Mouse (Mus musculus) limb, embryonic 12.5 days (tissue): ENCODE results near the gene Atg9b. TPM values are rescaled to one million over a fixed set of nuclear protein-coding genes. Genes with fewer than 3 reads are reported as not detected.
A peak's percentile ranks its signal among the peaks of the same experiment; 100 is the strongest.

Experiments used
- ATAC-seq: fragments of 200-750 bp; cut with Nextera tagmentation; 2 replicates; pipeline ENCODE4 v1.8.0; 2017; ENCODE audit warnings: low read depth, moderate TSS enrichment; ENCODE audit not compliant: insufficient number of reproducible peaks, insufficient read depth, low FRiP score, low TSS enrichment
- H3K27ac ChIP-seq: fragments of 300-500 bp; sonication (generic); 2 replicates; pipeline ENCODE4 v1.5.1; 2016; ENCODE audit warnings: mild to moderate bottlenecking, moderate library complexity
- H3K27me3 ChIP-seq: fragments of 300-500 bp; sonication (generic); 2 replicates; pipeline ENCODE4 v1.6.1; 2016; ENCODE audit warnings: mild to moderate bottlenecking, moderate library complexity
- H3K36me3 ChIP-seq: fragments of 300-500 bp; sonication (generic); 2 replicates; pipeline ENCODE4 v1.6.1; 2016; ENCODE audit warnings: mild to moderate bottlenecking, moderate library complexity
- H3K4me1 ChIP-seq: fragments of 300-500 bp; sonication (generic); replicated peaks from 2 replicates; pipeline ENCODE4 v1.6.1; 2016
- H3K4me2 ChIP-seq: fragments of 300-500 bp; sonication (generic); 2 replicates; pipeline ENCODE4 v1.6.1; 2016; ENCODE audit warnings: mild to moderate bottlenecking, moderate library complexity
- H3K4me3 ChIP-seq: fragments of 300-500 bp; sonication (generic); replicated peaks from 2 replicates; pipeline ENCODE4 v1.5.1; 2016; ENCODE audit warnings: mild to moderate bottlenecking
- H3K9ac ChIP-seq: fragments of 300-500 bp; sonication (generic); replicated peaks from 2 replicates; pipeline ENCODE4 v1.6.1; 2016; ENCODE audit warnings: mild to moderate bottlenecking, moderate library complexity
- H3K9me3 ChIP-seq: fragments of 300-500 bp; sonication (generic); 2 replicates; pipeline ENCODE4 v1.6.1; 2016; ENCODE audit warnings: mild to moderate bottlenecking, moderate library complexity
- WGBS: fragments of 180-500 bp; shearing (Covaris S2); methylation state at CpG from one replicate; pipeline ENCODE4 v1.1.7; 2016; 5-methylcytosine and 5-hydroxymethylcytosine counted together
- polyA plus RNA-seq: library from polyadenylated mRNA; unstranded; fragments of >200 nt; fragmentation: Nextera tagmentation; extraction: Ambion mirVana; gene quantifications from 2 replicates; pipeline ENCODE4 v1.2.1, GENCODE M21; 2016

The Atg9b gene
- 0.46 and 0.47 TPM in 2 replicates for polyA plus RNA-seq

DNA sequence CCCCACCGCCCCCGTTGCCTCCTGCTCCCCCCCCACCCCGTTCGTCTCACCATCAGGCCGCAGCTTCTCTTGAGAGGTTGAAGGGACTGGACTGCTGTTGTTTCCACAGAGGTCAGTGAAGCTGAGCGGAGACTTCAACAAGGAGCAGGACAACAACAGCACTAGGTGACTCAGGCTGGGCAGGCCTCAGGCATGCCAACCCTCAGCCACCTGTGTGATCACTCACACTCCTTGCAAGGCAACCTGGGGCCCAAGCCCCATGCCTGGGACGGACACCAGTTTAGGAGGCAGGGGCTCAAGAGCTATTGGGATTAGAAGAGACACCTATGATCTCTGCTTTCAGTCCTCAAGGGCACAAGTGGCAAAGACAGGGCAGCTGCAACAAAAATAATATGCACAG, at the start of gene Atg9b:
Gene Atg9b (minus strand): TSS at position 280 of the 400 bp plus-strand sequence.
- Histone ChIP-seq H3K27ac (no peak within 1 kb of the TSS), H3K9me3 (no peaks in the 10 kb centered on the region), H3K4me3 (no peak within 1 kb of the TSS), H3K36me3 (no peaks in the 10 kb centered on the region), H3K4me2 (no peak within 1 kb of the TSS), H3K27me3 (peaks cover 18% of the 10 kb centered on the region), H3K9ac (no peak within 1 kb of the TSS), H3K4me1 (peaks cover 23% of the 10 kb centered on the region)
- no peak for ATAC-seq
- 81% methylated on average over 7 of the region's 7 CpGs for WGBS

DNA sequence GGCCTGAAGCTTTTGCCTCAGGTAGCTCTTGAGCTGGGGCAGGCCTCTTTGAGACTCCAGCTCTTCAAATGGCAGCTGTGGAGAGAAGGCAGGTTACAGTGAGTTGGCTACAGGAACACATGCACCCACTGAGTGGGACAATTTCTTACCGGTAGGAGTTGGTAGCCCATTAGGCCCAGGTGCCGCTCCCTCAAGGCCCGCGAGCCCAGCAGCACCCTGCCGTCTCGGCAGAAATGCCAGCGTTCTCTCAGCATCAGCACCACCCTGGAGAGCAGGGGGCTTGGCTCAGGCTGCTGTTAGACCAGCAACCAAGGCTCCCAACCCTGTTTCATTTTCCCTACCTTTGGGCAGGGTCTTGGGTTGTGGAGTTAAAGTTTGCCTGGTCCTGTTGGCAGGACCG, 49.2 kb upstream of the Atg9b start:
- Histone ChIP-seq H3K9ac (no peak overlapping the region), H3K27ac (no peak overlapping the region), H3K27me3 (no peaks in the 10 kb centered on the region), H3K36me3 (peaks cover 81% of the 10 kb centered on the region), H3K4me3 (no peak overlapping the region), H3K4me2 (no peak overlapping the region), H3K9me3 (no peaks in the 10 kb centered on the region), H3K4me1 (peaks cover 16% of the 10 kb centered on the region)
- no peak for ATAC-seq
- 92% methylated on average over 8 of the region's 8 CpGs for WGBS

DNA sequence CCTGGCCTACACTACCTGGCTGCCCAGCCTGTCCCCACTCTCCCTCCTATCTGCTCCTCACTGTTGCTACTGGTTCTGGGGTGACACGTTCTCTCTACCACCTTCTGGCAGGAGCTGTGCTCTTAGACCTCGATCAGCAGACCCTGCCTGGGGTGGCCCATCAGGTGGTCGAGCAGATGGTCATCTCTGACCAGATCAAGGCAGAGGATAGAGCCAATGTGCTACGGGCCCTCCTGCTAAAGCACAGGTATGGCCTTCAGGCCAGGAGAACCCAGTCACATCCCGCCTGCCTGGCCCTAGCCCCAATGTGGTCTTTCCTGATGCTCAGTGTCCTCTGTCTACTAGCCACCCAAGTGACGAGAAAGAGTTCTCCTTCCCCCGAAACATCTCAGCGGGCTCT, 42.0 kb upstream of the Atg9b start:
- H3K36me3 ChIP-seq: peaks cover 95% of the 10 kb centered on the region
- H3K9me3 ChIP-seq: no peaks in the 10 kb centered on the region
- no peak overlapping the region for H3K9ac ChIP-seq
- WGBS: 86% methylated on average over 8 of the region's 8 CpGs
- H3K4me1 ChIP-seq: peaks cover 1% of the 10 kb centered on the region; the same call in 1 of the 2 replicates
- H3K27me3 ChIP-seq: no peaks in the 10 kb centered on the region
- no peak overlapping the region for H3K4me2 ChIP-seq
- no peak overlapping the region for H3K4me3 ChIP-seq
- H3K27ac ChIP-seq: no peak overlapping the region
- no peak for ATAC-seq

- Histone ChIP-seq H3K27ac (peak overlapping the region; percentile 60; the same call in 1 of the 2 replicates), H3K4me1 (peaks cover 45% of the 10 kb centered on the region), H3K9ac (0 out of 2 replicates have a peak overlapping the region, but pooled peaks have one; percentile 44), H3K4me2 (peak overlapping the region; percentile 81), H3K9me3 (no peaks in the 10 kb centered on the region), H3K36me3 (peaks cover 44% of the 10 kb centered on the region), H3K4me3 (peak overlapping the region; percentile 59), H3K27me3 (no peaks in the 10 kb centered on the region)
- 7% methylated on average over 8 of the region's 9 CpGs for WGBS
- ATAC-seq: no peak
Observed at GRCm38 (mm10) chr5:24428596-24428995, 36.7 kb upstream of the Atg9b start.

GRCm38 (mm10) chr5:24427981-24428402, 36.0 kb upstream of the Atg9b start:
- peak overlapping the region; percentile 60; the same call in 1 of the 2 replicates for H3K27ac ChIP-seq
- no peak for ATAC-seq

DNA sequence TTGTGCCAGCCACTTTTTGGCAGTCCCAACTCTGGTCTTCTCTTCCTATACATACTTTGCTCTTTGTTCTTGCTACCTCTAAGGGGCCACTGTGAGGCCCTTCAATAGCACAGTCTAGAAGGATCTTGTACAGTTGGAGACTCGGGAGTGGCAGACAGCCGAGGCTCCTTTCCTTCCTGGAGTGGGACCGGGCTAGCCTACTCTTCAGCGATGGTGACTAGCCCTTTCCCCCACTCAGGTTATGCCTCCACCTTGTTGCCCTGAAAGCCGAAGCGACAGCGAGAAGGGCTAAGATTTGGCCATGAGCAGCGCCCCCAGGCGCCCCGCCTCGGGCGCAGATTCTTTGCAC, 35.3 kb upstream of the Atg9b start:
- Histone ChIP-seq H3K27ac (peak overlapping the region; percentile 94; the same call in 1 of the 2 replicates), H3K9ac (peak overlapping the region; percentile 42), H3K4me1 (peaks cover 52% of the 10 kb centered on the region), H3K27me3 (no peaks in the 10 kb centered on the region), H3K4me3 (peak overlapping the region; percentile 59), H3K4me2 (peak overlapping the region; percentile 81), H3K9me3 (no peaks in the 10 kb centered on the region), H3K36me3 (peaks cover 31% of the 10 kb centered on the region)
- WGBS: 10% methylated on average over 12 of the region's 12 CpGs
- no peak for ATAC-seq

More at GRCm38 (mm10) chr5:24427981-24428402, 36.0 kb upstream of the Atg9b start:
- H3K9ac ChIP-seq: peak overlapping the region; percentile 44
- no peaks in the 10 kb centered on the region for H3K27me3 ChIP-seq
- H3K4me3 ChIP-seq: peak overlapping the region; percentile 59
- H3K4me2 ChIP-seq: peak overlapping the region; percentile 81
- peaks cover 45% of the 10 kb centered on the region for H3K4me1 ChIP-seq
- 2% methylated on average over 15 of the region's 15 CpGs for WGBS
- peaks cover 38% of the 10 kb centered on the region for H3K36me3 ChIP-seq
- no peaks in the 10 kb centered on the region for H3K9me3 ChIP-seq

- 0 out of 2 replicates have a peak, but pooled peaks have one; percentile 1 for ATAC-seq
- Histone ChIP-seq H3K4me3 (peak overlapping the region; percentile 59), H3K27ac (peak overlapping the region; percentile 94), H3K27me3 (no peaks in the 10 kb centered on the region), H3K36me3 (peaks cover 26% of the 10 kb centered on the region), H3K4me1 (peaks cover 55% of the 10 kb centered on the region), H3K4me2 (peak overlapping the region; percentile 81), H3K9ac (peak overlapping the region; percentile 67; the same call in 1 of the 2 replicates), H3K9me3 (no peaks in the 10 kb centered on the region)
- 8% methylated on average over 9 of the region's 9 CpGs for WGBS
Observed at GRCm38 (mm10) chr5:24426556-24427284, 34.8 kb upstream of the Atg9b start.

GRCm38 (mm10) chr5:24426037-24426432, 34.1 kb upstream of the Atg9b start:
- 0% methylated on average over 10 of the region's 10 CpGs for WGBS
- peaks cover 24% of the 10 kb centered on the region for H3K36me3 ChIP-seq
- H3K4me1 ChIP-seq: peaks cover 55% of the 10 kb centered on the region
- peak overlapping the region; percentile 59 for H3K4me3 ChIP-seq
- peak overlapping the region; percentile 94 for H3K27ac ChIP-seq
- H3K27me3 ChIP-seq: no peaks in the 10 kb centered on the region
- peak; percentile 3; the same call in 1 of the 2 replicates for ATAC-seq
- peak overlapping the region; percentile 67 for H3K9ac ChIP-seq
- no peaks in the 10 kb centered on the region for H3K9me3 ChIP-seq
- H3K4me2 ChIP-seq: peak overlapping the region; percentile 81

GRCm38 (mm10) chr5:24425421-24426036, 33.6 kb upstream of the Atg9b start:
- peak overlapping the region; percentile 67 for H3K9ac ChIP-seq
- H3K36me3 ChIP-seq: peaks cover 24% of the 10 kb centered on the region
- peaks cover 55% of the 10 kb centered on the region for H3K4me1 ChIP-seq
- H3K4me2 ChIP-seq: peak overlapping the region; percentile 81
- H3K27me3 ChIP-seq: no peaks in the 10 kb centered on the region
- H3K9me3 ChIP-seq: no peaks in the 10 kb centered on the region
- H3K27ac ChIP-seq: peak overlapping the region; percentile 94
- under 1% methylated on average over 27 of the region's 30 CpGs for WGBS
- peak overlapping the region; percentile 59 for H3K4me3 ChIP-seq
- no peak for ATAC-seq

- H3K9ac ChIP-seq: peak overlapping the region; percentile 67
- H3K4me3 ChIP-seq: peak overlapping the region; percentile 59
- peaks cover 24% of the 10 kb centered on the region for H3K36me3 ChIP-seq
- peak overlapping the region; percentile 81 for H3K4me2 ChIP-seq
- under 1% methylated on average over 60 of the region's 60 CpGs for WGBS
- peaks cover 55% of the 10 kb centered on the region for H3K4me1 ChIP-seq
- no peaks in the 10 kb centered on the region for H3K9me3 ChIP-seq
- no peak for ATAC-seq
- H3K27me3 ChIP-seq: no peaks in the 10 kb centered on the region
- peak overlapping the region; percentile 94 for H3K27ac ChIP-seq
Observed at GRCm38 (mm10) chr5:24424861-24425411, 33.0 kb upstream of the Atg9b start.
